Mouse (Mus musculus) adrenal gland, postnatal 14 days (tissue): ENCODE data around the gene Shisa8. TPM values are rescaled to one million over a fixed set of nuclear protein-coding genes. Genes with fewer than 3 reads are reported as not detected.

Experiments used
- DNase-seq: peaks from one replicate; pipeline ENCODE4 v3.0.0; 2021; ENCODE audit warnings: mixed read lengths
- total RNA-seq: library from RNA; stranded (reverse); gene quantifications from 2 replicates; pipeline ENCODE4 v1.2.3, GENCODE M21; 2021

Gene Shisa8
- total RNA-seq, 1 experiment from 2014 or later: 0.44 TPM

DNA sequence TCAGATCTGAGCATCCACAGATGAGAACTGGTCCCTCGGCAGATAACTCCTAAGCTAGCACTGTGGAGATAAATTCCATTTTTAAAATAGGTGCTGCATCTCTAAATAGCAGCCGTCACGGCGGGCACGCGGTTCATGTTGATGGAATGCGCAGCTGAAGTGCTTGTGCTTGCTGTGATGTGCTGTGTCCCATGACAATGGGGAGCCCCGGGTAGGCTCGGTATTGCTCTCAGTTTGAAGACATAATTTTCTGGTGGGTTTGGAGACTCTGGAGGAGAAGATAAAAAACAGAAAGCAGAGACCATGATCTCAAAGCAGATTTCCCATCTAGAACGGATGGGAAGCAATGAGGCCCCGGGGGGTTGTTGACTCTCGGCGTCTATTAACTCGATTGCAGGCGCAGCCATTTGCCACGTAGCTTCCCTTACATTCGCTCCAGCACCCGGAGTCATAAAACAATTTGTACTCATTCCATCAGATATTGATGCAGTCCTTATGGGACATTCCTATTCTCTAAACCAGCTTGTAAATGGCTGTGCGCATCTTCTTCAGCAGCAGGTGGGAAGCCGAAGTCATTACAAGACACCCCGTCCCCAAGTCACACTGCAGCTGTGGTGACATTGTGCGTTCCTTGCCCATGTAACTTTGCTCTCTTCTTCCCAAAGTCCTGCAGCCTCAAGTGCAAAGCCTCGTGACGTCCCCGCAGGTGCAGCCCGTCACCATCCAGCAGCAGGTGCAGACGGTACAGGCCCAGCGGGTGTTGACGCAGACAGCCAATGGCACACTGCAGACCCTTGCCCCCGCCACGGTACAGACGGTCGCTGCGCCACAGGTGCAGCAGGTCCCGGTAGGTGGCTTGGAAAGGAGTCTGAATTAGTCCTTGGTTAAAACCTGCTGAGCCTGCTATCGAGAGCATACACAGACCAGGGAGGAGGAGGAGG, 41.9 kb downstream of the Shisa8 start:
- no peak for DNase-seq

DNA sequence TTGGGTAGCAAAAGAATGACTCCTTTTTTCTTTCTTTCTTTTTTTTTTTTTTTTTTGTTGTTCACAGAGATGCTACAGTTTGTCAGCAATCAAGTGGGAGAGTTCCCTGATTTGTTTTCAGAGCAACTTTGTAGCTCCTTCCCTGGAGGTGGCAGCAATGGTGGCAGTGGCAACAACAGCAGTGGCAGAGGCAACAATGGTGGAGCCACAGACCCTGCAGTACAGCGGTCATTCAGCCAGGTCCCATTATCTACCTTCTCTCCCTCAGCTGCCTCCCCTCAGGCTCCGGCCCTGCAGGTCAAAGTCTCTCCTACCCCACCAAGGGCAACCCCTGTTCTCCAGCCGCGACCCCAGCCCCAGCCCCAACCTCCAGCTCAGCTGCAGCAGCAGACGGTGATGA, 42.9 kb downstream of the Shisa8 start:
- no peak for DNase-seq

DNA sequence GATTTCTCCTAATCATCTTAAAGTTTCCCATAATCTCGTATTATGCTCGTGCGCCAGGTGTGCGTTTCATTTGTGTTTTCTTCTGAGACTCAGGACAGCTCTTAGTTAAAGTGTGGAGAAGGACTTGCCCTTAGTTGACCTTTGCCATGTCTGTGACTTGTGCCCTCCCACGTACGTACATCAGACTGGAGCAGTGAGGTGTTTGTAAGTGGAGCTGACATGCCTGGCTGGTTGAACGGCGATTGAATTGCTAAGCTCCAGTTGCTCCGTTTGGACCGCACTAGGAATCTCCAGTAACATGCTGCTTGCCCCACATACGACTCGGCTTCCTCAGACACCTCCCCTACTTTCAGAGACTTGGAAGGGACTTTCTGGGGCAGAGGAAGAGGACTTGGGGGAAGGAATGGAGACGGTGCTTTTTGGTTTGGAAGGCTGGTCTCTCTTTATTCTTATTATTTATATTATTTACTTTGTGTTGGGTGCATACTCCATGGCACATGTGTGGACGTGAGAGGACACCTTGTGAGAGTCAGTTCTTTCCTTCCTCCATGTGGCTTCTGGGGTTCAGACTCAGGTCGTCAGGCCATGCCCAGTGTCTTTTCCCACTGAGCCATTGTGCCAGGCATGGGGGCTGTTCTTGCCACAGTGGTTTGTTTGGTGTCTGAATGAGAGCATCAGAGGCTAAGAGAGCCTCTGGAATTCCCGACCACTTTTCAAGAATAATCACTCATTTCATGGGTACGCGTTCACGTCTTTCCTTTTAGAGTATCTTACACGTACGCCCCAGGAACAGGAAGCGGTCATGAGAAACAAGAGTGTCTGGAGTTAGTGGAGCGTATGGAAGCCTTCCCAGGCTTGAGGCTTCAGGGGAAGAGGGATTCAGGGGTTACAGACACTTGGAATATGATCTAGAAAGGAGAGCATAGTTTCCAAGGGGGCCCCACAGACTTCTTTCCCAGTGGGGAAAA, 45.1 kb downstream of the Shisa8 start:
- no peak for DNase-seq

DNA sequence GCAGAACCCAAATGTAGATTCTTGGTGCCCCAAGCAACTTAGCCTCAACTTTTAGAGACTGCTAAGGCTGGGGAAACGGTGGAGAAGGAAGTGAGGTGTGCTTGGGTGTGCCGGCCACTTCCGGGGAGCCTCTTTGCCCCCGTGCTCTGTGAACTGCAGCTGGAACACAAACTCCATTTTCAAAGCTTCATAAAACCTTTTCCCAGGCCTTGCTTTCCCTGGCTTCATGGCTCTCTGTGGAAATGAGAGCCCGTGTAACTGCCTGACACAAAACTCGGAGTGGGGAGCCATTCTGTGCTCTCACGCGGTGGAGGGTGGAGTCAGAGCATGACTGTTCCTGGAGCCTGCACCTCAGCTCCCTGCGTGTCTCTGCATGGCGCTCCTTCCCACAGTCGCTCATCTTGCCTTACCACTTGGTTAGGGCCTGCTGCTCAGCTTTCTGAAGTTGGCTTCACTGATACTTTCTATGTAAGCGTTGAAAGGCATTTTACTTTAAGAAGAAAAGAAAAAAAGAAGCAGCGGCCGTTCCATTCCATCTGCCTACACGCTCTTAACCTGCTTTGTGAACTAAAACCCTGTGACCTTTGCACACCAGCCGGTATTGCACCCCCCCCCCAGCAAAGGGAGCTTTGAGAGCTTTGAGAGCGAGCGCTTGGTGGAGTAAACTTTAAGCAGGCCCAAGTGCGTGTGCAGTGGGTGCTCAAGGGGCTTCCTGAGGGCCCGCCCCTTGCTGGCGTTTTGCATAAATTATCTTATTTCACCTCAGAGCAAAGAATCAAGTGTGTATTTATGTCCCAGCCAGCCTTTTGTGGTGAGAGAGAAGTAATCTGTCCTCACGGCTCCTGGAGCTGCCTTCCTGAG, 46.1 kb downstream of the Shisa8 start:
- DNase-seq: no peak

DNA sequence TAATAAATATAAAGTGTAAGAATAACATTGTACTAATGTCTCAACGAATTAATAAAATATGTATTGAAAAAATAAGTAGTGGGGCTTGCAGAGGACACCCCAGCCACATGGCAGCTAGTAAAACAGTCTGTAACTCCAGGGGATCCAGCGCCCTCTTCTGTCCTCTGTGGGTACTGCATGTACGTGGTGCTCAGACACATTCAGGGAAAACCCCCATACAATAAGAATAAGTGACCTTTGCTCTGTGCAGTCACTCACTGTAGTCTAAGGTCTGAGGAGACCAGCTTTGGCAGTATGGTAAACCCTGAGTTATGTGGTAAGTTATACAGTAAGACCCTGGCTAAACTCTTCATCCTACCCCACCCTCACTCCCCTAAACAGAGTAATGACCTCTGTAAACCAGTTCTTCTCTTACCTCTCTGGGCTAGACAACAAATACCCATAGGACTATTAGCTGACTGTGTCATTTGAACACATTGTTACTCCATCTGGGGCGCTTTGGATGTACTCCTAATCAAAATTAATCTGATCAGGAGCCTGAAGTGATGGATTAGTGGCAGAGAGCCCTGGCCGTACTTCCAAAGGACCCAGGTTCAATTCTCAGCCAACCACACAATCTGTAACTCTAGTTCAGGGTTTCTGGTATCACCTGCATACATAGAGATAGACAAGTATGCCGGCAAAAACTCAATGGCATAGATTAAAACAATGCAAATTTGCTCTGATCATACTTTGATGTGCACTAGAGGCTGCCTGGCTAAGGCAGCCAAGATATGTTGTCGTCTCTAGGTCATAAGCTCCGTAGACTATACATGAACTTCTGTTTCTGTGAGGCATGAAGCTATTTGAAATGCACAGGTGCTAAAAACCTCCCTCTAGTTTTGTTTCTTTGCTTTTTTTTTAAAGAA, 47.0 kb downstream of the Shisa8 start:
- DNase-seq: peak; percentile 86

DNA sequence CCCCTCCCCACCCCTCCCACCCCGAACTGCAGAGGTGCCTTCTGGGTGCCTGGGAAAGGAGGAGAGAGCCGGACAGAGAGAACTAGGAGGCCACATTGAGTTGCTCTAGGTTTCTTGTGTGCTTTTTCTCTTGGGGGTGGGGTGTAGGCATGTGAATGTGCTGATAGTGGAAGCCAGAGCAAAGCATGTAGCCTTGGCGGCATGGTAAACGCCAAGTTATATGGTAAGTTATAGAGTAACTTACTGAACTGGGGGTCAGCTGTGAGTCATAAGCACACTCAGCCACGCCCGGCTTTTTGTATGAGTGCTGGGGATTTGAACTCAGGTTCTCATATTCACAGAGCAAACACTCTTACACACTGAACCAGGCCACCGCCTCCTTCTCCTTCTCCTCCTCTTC, 48.1 kb downstream of the Shisa8 start:
- no peak for DNase-seq

DNA sequence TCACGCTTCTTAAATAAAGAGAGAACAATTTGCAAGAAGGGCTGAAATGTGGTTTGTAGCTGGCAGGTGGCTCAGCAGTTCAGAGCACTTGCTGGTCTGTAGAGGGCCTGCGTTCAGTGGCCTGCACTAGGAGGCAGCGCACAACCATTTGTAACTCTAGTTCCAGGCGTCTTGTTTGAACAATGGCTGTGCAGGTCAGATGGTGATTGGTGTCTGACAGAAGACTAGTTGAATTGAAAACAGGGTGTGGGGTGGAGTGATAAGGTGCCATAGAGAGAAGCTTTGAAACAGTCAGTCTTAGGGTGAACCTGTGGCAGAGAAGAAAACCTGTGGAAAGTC, 48.6 kb downstream of the Shisa8 start:
- DNase-seq: no peak

DNA sequence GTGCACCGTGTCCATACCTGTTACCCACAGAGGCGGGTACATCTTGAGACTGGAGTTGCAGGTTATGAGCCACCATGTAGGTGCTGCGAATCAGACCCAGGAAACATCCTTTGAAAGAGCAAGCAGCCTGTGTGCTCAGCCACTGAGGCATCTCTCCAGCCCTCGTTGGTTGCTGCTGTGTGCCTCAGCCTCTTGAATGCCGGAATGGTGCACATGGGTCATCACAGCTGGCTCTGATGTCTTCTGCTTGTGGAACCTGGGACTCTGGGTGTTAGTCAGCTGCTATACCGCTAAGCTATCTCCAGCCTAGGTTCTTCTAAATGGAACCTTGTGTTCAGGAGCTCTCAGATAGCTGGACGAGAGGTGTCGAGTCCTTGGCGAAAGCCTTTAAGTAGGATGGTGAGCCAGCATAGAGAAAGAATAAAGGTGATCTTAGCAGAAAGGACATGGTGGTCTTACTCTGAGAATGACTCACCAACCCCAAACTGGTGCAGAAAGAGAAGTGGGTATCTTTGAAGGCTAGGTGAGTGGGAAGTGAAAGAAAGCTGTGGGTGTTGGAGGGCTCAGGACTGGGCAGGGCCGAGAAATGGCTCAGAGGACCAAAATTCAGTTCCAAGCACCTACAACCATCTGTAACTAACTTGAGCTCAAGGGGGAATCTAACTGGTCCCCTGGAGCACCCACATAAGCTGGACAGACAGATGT, 49.1 kb downstream of the Shisa8 start:
- no peak for DNase-seq

DNA sequence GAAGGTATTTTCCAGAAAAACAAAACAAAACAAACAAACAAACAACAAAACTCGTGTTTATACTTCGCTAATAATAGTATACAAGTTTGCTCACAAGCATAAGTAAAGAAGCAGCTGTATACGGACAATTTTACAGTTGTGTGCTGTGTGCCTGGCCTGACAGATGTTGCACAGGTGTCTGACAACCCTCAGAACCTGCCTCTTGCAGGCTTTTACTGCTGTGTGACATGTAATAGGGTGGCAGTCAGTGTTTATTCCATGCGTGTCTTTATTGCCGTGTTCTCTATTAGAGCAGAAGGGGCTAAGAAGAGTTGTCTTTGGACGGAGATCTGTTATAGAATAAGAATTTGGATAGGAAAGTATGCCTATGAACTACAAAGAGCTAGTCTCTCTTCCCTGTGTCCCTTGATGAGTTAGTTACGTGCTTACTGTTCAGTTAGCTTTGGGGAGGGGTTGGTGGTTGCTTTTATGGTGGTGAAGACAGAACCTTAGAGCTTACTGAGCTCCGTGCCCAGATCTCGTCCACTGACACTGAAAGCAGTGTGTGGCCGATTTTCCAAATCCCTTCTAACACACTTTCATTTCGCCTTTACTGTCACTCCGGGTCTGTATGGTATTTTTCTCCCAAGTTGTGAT, 50.5 kb downstream of the Shisa8 start:
- no peak for DNase-seq

DNA sequence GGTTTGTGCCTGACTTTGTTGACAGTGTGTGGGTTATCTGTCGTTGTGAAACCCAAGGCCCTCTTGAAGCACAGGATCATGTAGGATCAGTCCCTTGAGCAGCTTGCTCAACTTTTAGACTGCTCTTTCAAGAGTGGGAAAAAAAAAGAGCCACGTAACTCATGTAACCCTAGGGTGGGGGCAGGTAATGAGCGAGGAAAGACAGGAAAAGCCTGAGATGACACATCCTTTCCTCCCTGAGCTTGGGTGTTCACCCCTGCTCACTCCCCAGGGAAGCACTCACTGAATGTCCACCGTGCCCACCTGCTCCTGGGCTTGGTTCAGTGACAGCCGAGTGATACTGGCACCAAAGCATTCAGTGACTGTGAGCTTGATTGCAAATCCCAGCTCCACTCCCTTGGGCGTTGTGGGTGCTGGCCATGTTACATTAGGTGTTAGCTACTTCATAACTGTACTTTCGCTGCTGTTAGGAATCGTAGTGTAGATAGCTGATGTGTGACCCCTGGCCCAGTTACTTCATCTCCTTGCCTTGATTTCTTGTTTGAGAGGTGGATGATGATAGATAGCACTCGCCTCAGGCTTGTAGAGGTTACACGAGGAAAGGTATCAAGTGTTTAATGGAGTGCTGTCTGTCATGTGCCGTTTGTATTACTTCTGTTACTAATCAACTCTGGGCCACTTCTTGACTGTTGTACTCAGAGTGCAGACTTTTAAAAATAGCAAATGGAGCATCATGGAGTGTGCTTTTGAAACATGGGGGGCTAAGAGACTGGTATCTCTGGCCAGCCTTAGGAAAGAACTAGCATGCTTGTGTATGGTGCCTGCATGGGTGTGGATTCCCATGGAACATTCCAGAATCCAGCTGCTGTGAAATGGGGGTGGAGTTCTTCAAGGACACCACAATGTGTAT, 51.6 kb downstream of the Shisa8 start:
- DNase-seq: peak; percentile 19

DNA sequence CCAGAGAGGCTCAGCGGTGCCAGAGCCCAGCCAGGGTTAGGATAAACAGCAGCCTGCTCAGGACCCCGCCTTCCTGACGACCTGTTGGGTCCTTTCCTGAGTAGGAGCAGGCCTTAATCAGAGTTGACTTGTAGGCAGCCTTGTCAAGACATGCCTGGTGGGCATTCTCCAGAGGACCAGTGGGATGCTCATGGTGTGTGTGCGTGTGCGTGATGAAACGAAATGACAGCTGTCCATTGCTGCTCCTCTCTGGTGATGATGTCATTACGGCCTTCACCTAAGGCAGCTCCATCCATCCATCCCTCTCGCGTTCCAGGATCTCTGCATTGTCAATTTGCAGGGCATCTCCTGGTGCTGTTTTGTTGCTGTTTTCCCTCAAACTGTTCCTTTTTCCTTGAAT, 53.1 kb downstream of the Shisa8 start:
- DNase-seq: no peak

DNA sequence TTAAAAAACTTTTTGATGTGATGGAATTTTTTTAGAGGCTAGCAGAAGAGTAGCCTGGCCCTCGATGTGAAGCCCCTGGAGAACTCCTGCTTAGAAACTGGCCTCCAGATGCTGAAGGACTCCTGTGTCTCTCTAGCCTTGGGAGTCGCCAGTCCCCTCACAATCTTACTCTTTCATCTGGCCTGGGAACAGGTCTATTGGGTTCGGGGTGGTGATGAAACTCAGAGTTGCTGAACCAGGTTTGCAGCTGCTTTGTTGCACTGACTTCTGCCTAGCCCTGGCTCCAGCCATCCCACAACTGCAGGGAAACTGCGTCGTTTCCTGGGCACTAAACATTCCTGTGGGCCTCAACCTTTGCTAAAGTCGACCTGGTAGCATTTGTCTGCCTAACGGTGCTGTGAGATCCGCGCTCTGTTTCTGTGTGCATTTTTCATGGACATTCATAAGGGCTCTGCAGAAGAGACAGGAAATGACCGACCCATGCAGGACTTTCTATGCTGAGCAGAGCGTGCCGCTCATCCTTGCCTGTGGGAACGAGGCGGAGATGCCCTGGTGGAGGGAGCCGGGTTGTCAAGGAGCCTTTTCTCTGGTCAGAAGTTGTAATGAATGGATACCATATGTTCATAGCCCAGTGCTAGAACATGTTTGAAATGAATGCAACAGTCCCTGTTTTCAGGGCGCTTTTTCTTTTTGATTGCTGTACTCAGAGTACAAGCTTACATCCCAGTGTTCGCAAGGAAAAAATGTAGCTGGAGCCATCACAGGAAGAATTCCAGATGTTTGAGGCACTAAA, 54.2 kb downstream of the Shisa8 start:
- DNase-seq: no peak

DNA sequence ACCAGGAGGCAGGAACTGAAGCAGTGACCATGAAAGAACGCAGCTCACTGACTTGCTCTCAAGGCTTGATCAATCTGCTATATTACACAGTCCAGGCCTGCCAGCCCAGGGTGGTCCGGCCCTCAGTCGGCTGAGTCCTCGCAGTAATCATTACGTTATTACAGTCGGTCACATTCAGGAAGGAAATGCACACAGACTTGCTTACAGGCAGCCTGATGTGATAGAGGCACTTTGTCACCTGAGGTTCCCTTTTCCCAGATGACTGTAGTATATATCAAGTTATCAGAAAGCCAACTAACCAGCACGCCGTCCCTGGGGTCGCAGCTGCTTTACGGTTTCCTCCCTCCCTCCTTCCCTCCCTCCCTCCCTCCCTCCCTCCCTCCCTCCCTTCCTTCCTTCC, 55.7 kb downstream of the Shisa8 start:
- no peak for DNase-seq

DNA sequence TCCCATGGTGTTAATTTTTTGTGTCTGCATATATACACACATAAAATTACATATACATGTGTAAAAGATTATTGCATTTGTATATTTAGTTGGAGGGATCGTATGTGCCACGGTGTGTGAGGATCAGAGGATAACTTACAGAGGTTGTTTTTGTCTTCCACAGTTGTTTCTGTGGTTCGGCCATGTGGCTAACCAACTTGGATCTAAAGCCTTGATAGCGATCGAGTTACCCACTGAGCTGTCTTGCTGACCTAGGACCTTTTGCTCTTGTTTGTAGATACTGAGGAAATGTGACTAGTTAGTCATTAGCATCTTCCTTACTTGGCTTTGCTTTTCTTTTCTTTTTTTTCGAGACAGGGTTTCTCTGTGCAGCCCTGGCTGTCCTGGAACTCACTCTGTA, 56.3 kb downstream of the Shisa8 start:
- no peak for DNase-seq
